Mouse (Mus musculus) limb, embryonic 14.5 days (tissue): ENCODE measurements around the gene Gm11146. TPM values are rescaled to one million over a fixed set of nuclear protein-coding genes. Genes with fewer than 3 reads are reported as not detected.
A peak's percentile ranks its signal among the peaks of the same experiment; 100 is the strongest.

Source experiments
- ATAC-seq: fragments of 200-750 bp; cut with Nextera tagmentation; 2 replicates; pipeline ENCODE4 v1.8.0; 2017; ENCODE audit warnings: low read depth, moderate number of reproducible peaks, moderate TSS enrichment; ENCODE audit not compliant: low FRiP score
- DNase-seq: peaks from one replicate; pipeline ENCODE4 v3.0.0-alpha.2; 2015; ENCODE audit warnings: low spot score
- H3K27ac ChIP-seq: fragments of 300-500 bp; sonication (generic); replicated peaks from 2 replicates; pipeline ENCODE4 v1.5.1; 2014; ENCODE audit warnings: low read depth, mild to moderate bottlenecking, low read length, moderate library complexity, mixed read lengths
- H3K27me3 ChIP-seq: fragments of 300-500 bp; sonication (generic); 2 replicates; pipeline ENCODE4 v1.6.1; 2014; ENCODE audit warnings: low read length, mixed read lengths; ENCODE audit not compliant: control insufficient read depth, insufficient read depth
- H3K36me3 ChIP-seq: fragments of 300-500 bp; sonication (generic); 2 replicates; pipeline ENCODE4 v1.6.1; 2014; ENCODE audit warnings: mild to moderate bottlenecking, low read length, moderate library complexity, mixed read lengths; ENCODE audit not compliant: control insufficient read depth, insufficient read depth
- H3K4me1 ChIP-seq: fragments of 300-500 bp; sonication (generic); 2 replicates; pipeline ENCODE4 v1.6.1; 2014; ENCODE audit warnings: antibody characterized with exemption, low read length, mixed read lengths; ENCODE audit not compliant: control insufficient read depth, insufficient read depth
- H3K4me2 ChIP-seq: fragments of 300-500 bp; sonication (generic); replicated peaks from 2 replicates; pipeline ENCODE4 v1.6.1; 2014; ENCODE audit warnings: low read depth, mild to moderate bottlenecking, low read length, moderate library complexity; ENCODE audit not compliant: severe bottlenecking
- H3K4me3 ChIP-seq: fragments of 300-500 bp; sonication (generic); replicated peaks from 2 replicates; pipeline ENCODE4 v1.5.1; 2014; ENCODE audit warnings: low read length
- H3K9ac ChIP-seq: fragments of 300-500 bp; sonication (generic); 2 replicates; pipeline ENCODE4 v1.6.1; 2014; ENCODE audit warnings: mild to moderate bottlenecking, low read depth, low read length, moderate library complexity; ENCODE audit not compliant: severe bottlenecking
- H3K9me3 ChIP-seq: fragments of 300-500 bp; sonication (generic); 2 replicates; pipeline ENCODE4 v1.6.1; 2016; ENCODE audit warnings: low read length; ENCODE audit not compliant: control insufficient read depth
- POLR2A ChIP-seq: fragments of 200-500 bp; IDR thresholded peaks from 2 replicates; pipeline ENCODE4 v1.8.0; 2012; ENCODE audit warnings: inconsistent platforms, mild to moderate bottlenecking, moderate library complexity, borderline replicate concordance; ENCODE audit not compliant: insufficient read depth, insufficient read length; ENCODE audit errors: extremely low read depth
- WGBS: fragments of 180-500 bp; shearing (Covaris S2); extraction: QIAGEN DNeasy Blood & Tissue Kit; methylation state at CpG from one replicate; pipeline ENCODE4 v1.1.7; 2014; 5-methylcytosine and 5-hydroxymethylcytosine counted together
- polyA plus RNA-seq, 2 experiments: library from polyadenylated mRNA; depleted of rRNA in 1 of 2; stranded (reverse) in 1 of 2; unstranded in 1 of 2; fragments of >200 nt; fragmentation: Nextera tagmentation in 1 of 2; extraction: Ambion mirVana in 1 of 2; gene quantifications; 2 replicates each; pipeline versions ENCODE4 v1.2.1 to v1.2.3; 2012 to 2014

Gene Gm11146
- polyA plus RNA-seq, 2 experiments: not detected

- Histone ChIP-seq H3K4me1 (peaks cover 9% of the 10 kb centered on the region; the same call in 1 of the 2 replicates), H3K36me3 (peaks cover 6% of the 10 kb centered on the region; the same call in 1 of the 2 replicates), H3K9me3 (0 out of 2 replicates have a peak, but pooled peaks cover 7% of the 10 kb centered on the region), H3K27ac (no peak overlapping the region), H3K9ac (no peak overlapping the region), H3K4me3 (no peak overlapping the region), H3K27me3 (no peaks in the 10 kb centered on the region), H3K4me2 (no peak overlapping the region)
- WGBS: 78% methylated on average over 13 of the region's 13 CpGs
- TF ChIP-seq POLR2A: no peak
- no peak for DNase-seq
- ATAC-seq: no peak
Observed at GRCm38 (mm10) chr16:77594553-77594952, 7.3 kb downstream of the Gm11146 start.

GRCm38 (mm10) chr16:77593828-77594421, 8.0 kb downstream of the Gm11146 start:
- ATAC-seq (peak; percentile 50), DNase-seq (peak; percentile 59)
- Histone ChIP-seq H3K9ac (no peak overlapping the region), H3K27me3 (no peaks in the 10 kb centered on the region), H3K27ac (0 out of 2 replicates have a peak overlapping the region, but pooled peaks have one; percentile 30), H3K36me3 (peaks cover 2% of the 10 kb centered on the region; the same call in 1 of the 2 replicates), H3K4me1 (peaks cover 9% of the 10 kb centered on the region; the same call in 1 of the 2 replicates), H3K4me3 (no peak overlapping the region), H3K9me3 (0 out of 2 replicates have a peak, but pooled peaks cover 7% of the 10 kb centered on the region), H3K4me2 (no peak overlapping the region)
- 52% methylated on average over 12 of the region's 12 CpGs for WGBS
- no peak for TF ChIP-seq POLR2A

- Histone ChIP-seq H3K4me2 (no peak overlapping the region), H3K27ac (peak overlapping the region; percentile 58; the same call in 1 of the 2 replicates)
- WGBS: 51% methylated on average over 3 of the region's 3 CpGs
Observed at GRCm38 (mm10) chr16:77592986-77593385, 8.9 kb downstream of the Gm11146 start.

DNA sequence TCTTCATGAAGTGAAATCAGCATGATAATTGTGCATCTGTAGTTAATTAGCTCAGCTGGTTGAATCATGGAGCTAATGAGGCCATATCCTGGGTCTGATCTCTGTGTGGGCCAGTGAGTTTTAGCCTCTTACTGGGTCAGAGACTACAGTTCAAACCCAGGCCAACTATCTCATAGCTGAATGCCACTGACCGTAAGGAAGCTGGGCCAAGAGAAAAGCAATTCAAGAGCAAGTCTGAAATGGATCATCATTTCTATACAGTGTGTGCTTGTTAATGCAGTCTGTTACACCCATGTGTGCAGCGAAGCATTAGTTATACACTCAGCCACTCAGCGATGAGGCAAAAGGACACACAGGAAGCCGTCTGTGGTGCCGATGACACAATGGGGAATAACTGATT, 28.9 kb downstream of the Gm11146 start:
- no peak overlapping the region for H3K9ac ChIP-seq
- no peak for ATAC-seq
- no peak overlapping the region for H3K4me3 ChIP-seq
- H3K36me3 ChIP-seq: no peaks in the 10 kb centered on the region
- no peaks in the 10 kb centered on the region for H3K9me3 ChIP-seq
- H3K4me2 ChIP-seq: no peak overlapping the region
- H3K4me1 ChIP-seq: no peaks in the 10 kb centered on the region
- 77% methylated on average over 5 of the region's 5 CpGs for WGBS
- H3K27me3 ChIP-seq: no peaks in the 10 kb centered on the region
- TF ChIP-seq POLR2A: no peak
- DNase-seq: no peak
- H3K27ac ChIP-seq: no peak overlapping the region

More at GRCm38 (mm10) chr16:77592986-77593385, 8.9 kb downstream of the Gm11146 start:
- H3K9ac ChIP-seq: no peak overlapping the region
- H3K4me1 ChIP-seq: peaks cover 9% of the 10 kb centered on the region; the same call in 1 of the 2 replicates
- ATAC-seq (no peak), DNase-seq (peak; percentile 72)
- no peak overlapping the region for H3K4me3 ChIP-seq
- TF ChIP-seq POLR2A: no peak
- no peaks in the 10 kb centered on the region; the same call in 1 of the 2 replicates for H3K36me3 ChIP-seq
- 0 out of 2 replicates have a peak, but pooled peaks cover 7% of the 10 kb centered on the region for H3K9me3 ChIP-seq
- no peaks in the 10 kb centered on the region for H3K27me3 ChIP-seq

DNA sequence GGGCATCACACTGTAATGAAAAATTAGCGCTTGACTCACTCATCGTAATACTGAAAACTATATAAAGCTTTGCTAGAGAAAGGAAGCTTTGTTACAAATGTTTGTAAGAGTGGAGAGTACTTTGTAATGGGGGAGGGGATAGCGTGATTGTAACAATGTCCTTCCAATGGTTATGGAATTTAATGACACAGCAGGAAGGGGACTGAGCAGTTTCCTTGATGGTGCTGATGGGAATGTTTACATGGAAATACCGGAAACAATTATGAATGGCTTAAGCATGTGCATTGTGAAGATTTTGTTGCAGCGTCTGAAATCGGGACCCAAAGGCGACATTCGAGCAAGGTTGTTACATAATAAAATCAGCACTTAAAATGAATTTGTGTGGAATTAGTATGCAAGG, 32.4 kb downstream of the Gm11146 start:
- H3K4me1 ChIP-seq: no peaks in the 10 kb centered on the region
- TF ChIP-seq POLR2A: no peak
- no peaks in the 10 kb centered on the region for H3K9me3 ChIP-seq
- no peaks in the 10 kb centered on the region for H3K36me3 ChIP-seq
- no peak overlapping the region for H3K4me3 ChIP-seq
- no peak overlapping the region for H3K9ac ChIP-seq
- H3K27me3 ChIP-seq: no peaks in the 10 kb centered on the region
- DNase-seq (no peak), ATAC-seq (no peak)
- no peak overlapping the region for H3K4me2 ChIP-seq
- H3K27ac ChIP-seq: no peak overlapping the region
- 71% methylated on average over 8 of the region's 8 CpGs for WGBS

- Histone ChIP-seq H3K4me3 (no peak overlapping the region), H3K9ac (no peak overlapping the region), H3K9me3 (no peaks in the 10 kb centered on the region), H3K27ac (no peak overlapping the region), H3K36me3 (no peaks in the 10 kb centered on the region), H3K4me2 (no peak overlapping the region), H3K4me1 (no peaks in the 10 kb centered on the region), H3K27me3 (no peaks in the 10 kb centered on the region)
- no peak for DNase-seq
- WGBS: 73% methylated on average over 3 of the region's 3 CpGs
- TF ChIP-seq POLR2A: no peak
- ATAC-seq: no peak
Observed at GRCm38 (mm10) chr16:77568384-77568783, 33.5 kb downstream of the Gm11146 start.
